Mouse (Mus musculus): ENCODE results near the gene Ugt1a1.

GRCm38 (mm10) chr1:88257681-88258080 lies 45.9 kb downstream of the Ugt1a1 start:
- no peak for TF ChIP-seq CTCF (IDR thresholded peaks at IDR 0.05; ENCODE audit: borderline replicate concordance, control insufficient read depth, extremely low read depth, insufficient read depth, low read length, poor library complexity)
- no peak for TF ChIP-seq POLR2A (IDR thresholded peaks at IDR 0.05; ENCODE audit: control insufficient read depth, extremely low read depth, insufficient read depth, low read length, poor library complexity)
